Mouse (Mus musculus) forebrain, embryonic 15.5 days (tissue): ENCODE measurements around the gene Cnfn. TPM values are rescaled to one million over a fixed set of nuclear protein-coding genes. Genes with fewer than 3 reads are reported as not detected.

Experiments used
- ATAC-seq: fragments of 200-750 bp; cut with Nextera tagmentation; replicated peaks from 2 replicates; pipeline ENCODE4 v1.8.0; 2017; ENCODE audit warnings: mild to moderate bottlenecking, moderate TSS enrichment, moderate library complexity
- H3K27ac ChIP-seq: fragments of 300-500 bp; sonication (generic); replicated peaks from 2 replicates; pipeline ENCODE4 v1.5.1; 2015; ENCODE audit warnings: mild to moderate bottlenecking, inconsistent platforms
- H3K27me3 ChIP-seq: fragments of 300-500 bp; sonication (generic); 2 replicates; pipeline ENCODE4 v1.6.1; 2015; ENCODE audit warnings: inconsistent platforms
- H3K36me3 ChIP-seq: fragments of 300-500 bp; sonication (generic); 2 replicates; pipeline ENCODE4 v1.6.1; 2015; ENCODE audit warnings: mild to moderate bottlenecking, inconsistent platforms
- H3K4me1 ChIP-seq: fragments of 300-500 bp; sonication (generic); 2 replicates; pipeline ENCODE4 v1.6.1; 2015; ENCODE audit warnings: inconsistent platforms
- H3K4me2 ChIP-seq: fragments of 300-500 bp; sonication (generic); replicated peaks from 2 replicates; pipeline ENCODE4 v1.6.1; 2015; ENCODE audit warnings: mild to moderate bottlenecking, inconsistent platforms
- H3K4me3 ChIP-seq: fragments of 300-500 bp; sonication (generic); 2 replicates; pipeline ENCODE4 v1.5.1; 2015; ENCODE audit warnings: mild to moderate bottlenecking, inconsistent platforms
- H3K9ac ChIP-seq: fragments of 300-500 bp; sonication (generic); replicated peaks from 2 replicates; pipeline ENCODE4 v1.6.1; 2015; ENCODE audit warnings: mild to moderate bottlenecking, inconsistent platforms
- H3K9me3 ChIP-seq: fragments of 300-500 bp; sonication (generic); 2 replicates; pipeline ENCODE4 v1.6.1; 2016; ENCODE audit warnings: inconsistent platforms
- WGBS: fragments of 180-500 bp; shearing (Covaris S2); methylation state at CpG from one replicate; pipeline ENCODE4 v1.1.7; 2015; ENCODE audit warnings: mixed read lengths; 5-methylcytosine and 5-hydroxymethylcytosine counted together
- polyA plus RNA-seq: library from polyadenylated mRNA; unstranded; fragments of >200 nt; fragmentation: Nextera tagmentation; extraction: Ambion mirVana; gene quantifications from 2 replicates; pipeline ENCODE4 v1.2.1, GENCODE M21; 2015

Cnfn gene
- polyA plus RNA-seq, 1 experiment from 2014 or later, result not detected

- Histone ChIP-seq H3K9me3 (no peaks in the 10 kb centered on the region), H3K27ac (peak overlapping the region; percentile 73), H3K4me2 (peak overlapping the region; percentile 54), H3K9ac (no peak overlapping the region), H3K4me1 (peaks cover 31% of the 10 kb centered on the region), H3K4me3 (peak overlapping the region; percentile 54), H3K36me3 (no peaks in the 10 kb centered on the region), H3K27me3 (no peaks in the 10 kb centered on the region)
- ATAC-seq, result peak; percentile 4; the same call in 1 of the 2 replicates
- 90% methylated on average over 14 of the region's 14 CpGs for WGBS
Measured at GRCm38 (mm10) chr7:25396621-25397020, 27.1 kb upstream of the Cnfn start.

- Histone ChIP-seq H3K36me3 (no peaks in the 10 kb centered on the region), H3K4me2 (peak overlapping the region; percentile 54), H3K4me3 (peak overlapping the region; percentile 54), H3K9me3 (no peaks in the 10 kb centered on the region), H3K4me1 (peaks cover 31% of the 10 kb centered on the region), H3K27ac (peak overlapping the region; percentile 73), H3K9ac (peak overlapping the region; percentile 63), H3K27me3 (no peaks in the 10 kb centered on the region)
- 5% methylated on average over 52 of the region's 52 CpGs for WGBS
- ATAC-seq, result peak; percentile 97
Measured at GRCm38 (mm10) chr7:25395558-25396521, 26.3 kb upstream of the Cnfn start.

- ATAC-seq, result no peak; the same call in 1 of the 2 replicates
- peak overlapping the region; percentile 73 for H3K27ac ChIP-seq
- peaks cover 32% of the 10 kb centered on the region for H3K4me1 ChIP-seq
- peak overlapping the region; percentile 63 for H3K9ac ChIP-seq
- no peaks in the 10 kb centered on the region for H3K36me3 ChIP-seq
- no peaks in the 10 kb centered on the region for H3K9me3 ChIP-seq
- no peaks in the 10 kb centered on the region for H3K27me3 ChIP-seq
- 0% methylated on average over 22 of the region's 22 CpGs for WGBS
- H3K4me2 ChIP-seq, result peak overlapping the region; percentile 54
- peak overlapping the region; percentile 54 for H3K4me3 ChIP-seq
Measured at GRCm38 (mm10) chr7:25395186-25395557, 25.6 kb upstream of the Cnfn start.

GRCm38 (mm10) chr7:25394754-25395153, 25.2 kb upstream of the Cnfn start:
- H3K9me3 ChIP-seq, result no peaks in the 10 kb centered on the region
- peak overlapping the region; percentile 63 for H3K9ac ChIP-seq
- H3K27ac ChIP-seq, result peak overlapping the region; percentile 73; the same call in 1 of the 2 replicates
- peak overlapping the region; percentile 54 for H3K4me3 ChIP-seq
- no peaks in the 10 kb centered on the region for H3K27me3 ChIP-seq
- 18% methylated on average over 7 of the region's 7 CpGs for WGBS
- ATAC-seq, result no peak
- peak overlapping the region; percentile 54 for H3K4me2 ChIP-seq
- H3K4me1 ChIP-seq, result peaks cover 36% of the 10 kb centered on the region
- no peaks in the 10 kb centered on the region for H3K36me3 ChIP-seq

GRCm38 (mm10) chr7:25393451-25394210, 24.1 kb upstream of the Cnfn start:
- Histone ChIP-seq H3K4me2 (peak overlapping the region; percentile 54), H3K4me3 (peak overlapping the region; percentile 54), H3K36me3 (no peaks in the 10 kb centered on the region; the same call in 1 of the 2 replicates), H3K9ac (peak overlapping the region; percentile 63), H3K27ac (no peak overlapping the region), H3K4me1 (peaks cover 36% of the 10 kb centered on the region), H3K27me3 (no peaks in the 10 kb centered on the region), H3K9me3 (no peaks in the 10 kb centered on the region)
- no peak for ATAC-seq
- WGBS, result 75% methylated on average over 8 of the region's 8 CpGs

GRCm38 (mm10) chr7:25392851-25393250, 23.3 kb upstream of the Cnfn start:
- WGBS, result 35% methylated on average over 7 of the region's 7 CpGs
- no peaks in the 10 kb centered on the region for H3K9me3 ChIP-seq
- H3K4me3 ChIP-seq, result no peak overlapping the region
- 0 out of 2 replicates have a peak overlapping the region, but pooled peaks have one; percentile 8 for H3K4me2 ChIP-seq
- H3K36me3 ChIP-seq, result peaks cover 7% of the 10 kb centered on the region; the same call in 1 of the 2 replicates
- H3K27ac ChIP-seq, result no peak overlapping the region
- H3K4me1 ChIP-seq, result peaks cover 36% of the 10 kb centered on the region
- no peak for ATAC-seq
- peak overlapping the region; percentile 63; the same call in 1 of the 2 replicates for H3K9ac ChIP-seq
- H3K27me3 ChIP-seq, result no peaks in the 10 kb centered on the region

GRCm38 (mm10) chr7:25391856-25392453, 22.4 kb upstream of the Cnfn start:
- no peaks in the 10 kb centered on the region for H3K27me3 ChIP-seq
- peaks cover 36% of the 10 kb centered on the region for H3K4me1 ChIP-seq
- H3K4me3 ChIP-seq, result no peak overlapping the region
- H3K9me3 ChIP-seq, result no peaks in the 10 kb centered on the region
- H3K4me2 ChIP-seq, result no peak overlapping the region
- ATAC-seq, result no peak
- 66% methylated on average over 2 of the region's 2 CpGs for WGBS
- peaks cover 15% of the 10 kb centered on the region; the same call in 1 of the 2 replicates for H3K36me3 ChIP-seq
- no peak overlapping the region for H3K27ac ChIP-seq
- H3K9ac ChIP-seq, result no peak overlapping the region

GRCm38 (mm10) chr7:25390986-25391385, 21.5 kb upstream of the Cnfn start:
- WGBS, result 61% methylated on average over 2 of the region's 2 CpGs
- Histone ChIP-seq H3K4me3 (no peak overlapping the region), H3K9ac (no peak overlapping the region)

GRCm38 (mm10) chr7:25390054-25390770, 20.7 kb upstream of the Cnfn start:
- Histone ChIP-seq H3K4me3 (no peak overlapping the region), H3K27me3 (no peaks in the 10 kb centered on the region), H3K4me1 (peaks cover 28% of the 10 kb centered on the region), H3K9ac (no peak overlapping the region), H3K4me2 (no peak overlapping the region), H3K36me3 (peaks cover 20% of the 10 kb centered on the region; the same call in 1 of the 2 replicates), H3K9me3 (no peaks in the 10 kb centered on the region), H3K27ac (no peak overlapping the region)
- ATAC-seq, result no peak
- WGBS, result 39% methylated on average over 8 of the region's 8 CpGs

More at GRCm38 (mm10) chr7:25390986-25391385, 21.5 kb upstream of the Cnfn start:
- Histone ChIP-seq H3K9me3 (no peaks in the 10 kb centered on the region), H3K36me3 (peaks cover 15% of the 10 kb centered on the region; the same call in 1 of the 2 replicates), H3K4me2 (no peak overlapping the region), H3K4me1 (peaks cover 28% of the 10 kb centered on the region), H3K27me3 (no peaks in the 10 kb centered on the region), H3K27ac (no peak overlapping the region)
- ATAC-seq, result no peak

GRCm38 (mm10) chr7:25388916-25389315, 19.4 kb upstream of the Cnfn start:
- no peak for ATAC-seq
- Histone ChIP-seq H3K4me1 (peaks cover 19% of the 10 kb centered on the region), H3K36me3 (peaks cover 31% of the 10 kb centered on the region), H3K9ac (no peak overlapping the region), H3K4me2 (no peak overlapping the region), H3K4me3 (no peak overlapping the region), H3K9me3 (no peaks in the 10 kb centered on the region), H3K27me3 (no peaks in the 10 kb centered on the region), H3K27ac (no peak overlapping the region)
- 94% methylated on average over 7 of the region's 7 CpGs for WGBS

GRCm38 (mm10) chr7:25387811-25388440, 18.4 kb upstream of the Cnfn start:
- H3K27me3 ChIP-seq, result no peaks in the 10 kb centered on the region
- H3K9me3 ChIP-seq, result no peaks in the 10 kb centered on the region
- no peak for ATAC-seq
- H3K4me2 ChIP-seq, result no peak overlapping the region
- H3K9ac ChIP-seq, result no peak overlapping the region
- 95% methylated on average over 18 of the region's 18 CpGs for WGBS
- peaks cover 41% of the 10 kb centered on the region for H3K36me3 ChIP-seq
- H3K4me3 ChIP-seq, result no peak overlapping the region
- H3K4me1 ChIP-seq, result peaks cover 9% of the 10 kb centered on the region
- no peak overlapping the region for H3K27ac ChIP-seq
